In the genomic region with DNA sequence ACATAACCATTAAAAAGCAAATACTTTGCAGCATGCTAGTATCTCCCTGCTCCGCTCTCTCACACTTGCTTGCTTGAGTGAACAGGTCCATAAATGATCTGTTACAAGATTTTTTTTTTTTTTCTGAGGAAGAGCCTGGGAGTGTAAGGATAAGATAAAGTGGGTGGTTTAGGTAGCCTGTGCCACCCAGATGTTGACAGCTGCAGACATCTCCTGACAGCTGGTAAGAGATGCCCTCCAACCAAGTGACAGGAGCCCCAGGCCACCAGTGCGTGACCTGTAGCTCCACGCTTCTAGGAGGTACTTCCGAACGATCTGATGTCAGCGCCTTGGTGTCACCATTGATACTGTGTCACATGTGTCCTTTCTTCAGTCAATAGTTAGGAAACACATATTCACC, we compare ENCODE assay signal across 25 mouse cellular contexts.
DNase-seq lines count a peak whose midpoint lies in the region; ATAC-seq and TF ChIP-seq lines count a peak whose summit lies in the region.
"Had no signal": no experiment of that assay in that cellular context is flagged by ENCODE, and none has a peak within 500 bp of the region (broad histone marks: within the 10 kb centered on the region; RNA-seq: fewer than 3 reads in every experiment).

No protein-coding gene starts in this region.

- no peak for DNase-seq in MEL (ENCODE audit: low read depth, low spot score)
- no peak for DNase-seq in lung, postnatal 36 days
- DNase-seq: adrenal gland, adult 8-10 months; adrenal gland, postnatal 25 days; cerebellum, adult 18-20 months; cerebellum, adult 9-10 months; cerebellum, postnatal 14 days; gastrocnemius, adult 2 months; gastrocnemius, postnatal 14 days; heart, adult 18-20 months; heart, postnatal 14 days; heart, postnatal 4 days had no signal

- WGBS in liver, embryonic 12.5 days (ENCODE audit: insufficient replicate concordance), result 72% methylated on average over 6 of the region's 6 CpGs
- 54% methylated on average over 6 of the region's 6 CpGs for WGBS in liver, embryonic 15.5 days (ENCODE audit: insufficient replicate concordance)

- H3K9me3 ChIP-seq in MEL (replicated peaks; ENCODE audit: insufficient read depth, low read length), result no peaks in the 10 kb centered on the region
- H3K9me3 ChIP-seq in liver, embryonic 12.5 days (replicated peaks), result no peaks in the 10 kb centered on the region
- no peaks in the 10 kb centered on the region for H3K9me3 ChIP-seq in liver, embryonic 15.5 days (replicated peaks)
- H3K9me3 ChIP-seq: forebrain, embryonic 10.5 days; forebrain, embryonic 13.5 days; heart, embryonic 12.5 days; heart, embryonic 15.5 days had no signal

- H3K9ac ChIP-seq in MEL (ENCODE audit: control insufficient read depth, low read depth, low read length, poor library complexity, severe bottlenecking), result no peak overlapping the region
- no peak overlapping the region for H3K9ac ChIP-seq in liver, embryonic 12.5 days
- H3K9ac ChIP-seq in liver, embryonic 15.5 days, result no peak overlapping the region
- H3K9ac ChIP-seq: forebrain, embryonic 13.5 days; heart, embryonic 12.5 days; heart, embryonic 15.5 days; hindbrain, embryonic 14.5 days had no signal

- peaks cover 0 to 6% of the 10 kb centered on the region in 2 experiments; a peak in 2 of 4 replicates for H3K4me1 ChIP-seq in MEL (ENCODE audit: control insufficient read depth in 1 of 2, insufficient read depth in 2 of 2, low read length in 2 of 2)
- no peaks in the 10 kb centered on the region for H3K4me1 ChIP-seq in liver, embryonic 12.5 days
- H3K4me1 ChIP-seq in liver, embryonic 15.5 days (replicated peaks), result 0 out of 2 replicates have a peak, but pooled peaks cover 3% of the 10 kb centered on the region
- H3K4me1 ChIP-seq: forebrain, embryonic 10.5 days; forebrain, embryonic 13.5 days; heart, embryonic 12.5 days; heart, embryonic 15.5 days had no signal

- no peak overlapping the region for H3K4me2 ChIP-seq in liver, embryonic 12.5 days
- no peak overlapping the region for H3K4me2 ChIP-seq in liver, embryonic 15.5 days
- H3K4me2 ChIP-seq: forebrain, embryonic 13.5 days; heart, embryonic 12.5 days; heart, embryonic 15.5 days; hindbrain, embryonic 14.5 days had no signal

- no peaks in the 10 kb centered on the region for H3K79me2 ChIP-seq in MEL (ENCODE audit: control insufficient read depth, insufficient read depth, low read length, poor library complexity)

- no peaks in the 10 kb centered on the region for H3K27me3 ChIP-seq in MEL (ENCODE audit: control insufficient read depth in 1 of 2, insufficient read depth in 2 of 2, low read length in 2 of 2)
- no peaks in the 10 kb centered on the region for H3K27me3 ChIP-seq in liver, embryonic 12.5 days (replicated peaks)
- H3K27me3 ChIP-seq in liver, embryonic 15.5 days, result no peaks in the 10 kb centered on the region
- H3K27me3 ChIP-seq: forebrain, embryonic 13.5 days; heart, embryonic 12.5 days; heart, embryonic 15.5 days had no signal

- TF ChIP-seq EP300 in MEL (IDR thresholded peaks at IDR 0.05; ENCODE audit: low read depth in 1 of 2, low read length in 2 of 2), result no peak; a peak in 1 of 4 replicates

- TF ChIP-seq POLR2A in MEL (IDR thresholded peaks at IDR 0.05; ENCODE audit: control insufficient read depth in 1 of 2, insufficient read depth in 1 of 2, low read depth in 1 of 2, low read length in 2 of 2, poor library complexity in 1 of 2), result no peak

- no peak for TF ChIP-seq CTCF in MEL (IDR thresholded peaks at IDR 0.05 in 2 of 3, conservative IDR thresholded peaks at IDR 0.05 in 1 of 3; ENCODE audit: control insufficient read depth in 1 of 3, insufficient read depth in 1 of 3, low read depth in 2 of 3, low read length in 3 of 3, poor library complexity in 1 of 3, severe bottlenecking in 1 of 3)

- H3K4me3 ChIP-seq in MEL (ENCODE audit: control insufficient read depth in 1 of 2, insufficient read depth in 1 of 2, low read depth in 2 of 2, low read length in 2 of 2), result no peak overlapping the region
- no peak overlapping the region for H3K4me3 ChIP-seq in liver, embryonic 12.5 days
- H3K4me3 ChIP-seq in liver, embryonic 15.5 days (replicated peaks), result no peak overlapping the region
- H3K4me3 ChIP-seq: forebrain, embryonic 10.5 days; forebrain, embryonic 13.5 days; gastrocnemius, adult 2 months; heart, embryonic 12.5 days; heart, embryonic 15.5 days had no signal

- TF ChIP-seq RAD21 in MEL (IDR thresholded peaks at IDR 0.05; ENCODE audit: low read depth, low read length), result no peak

- no peak overlapping the region for H3K27ac ChIP-seq in MEL (ENCODE audit: control insufficient read depth, low read depth, low read length)
- H3K27ac ChIP-seq in liver, embryonic 12.5 days, result no peak overlapping the region
- H3K27ac ChIP-seq in liver, embryonic 15.5 days (replicated peaks), result no peak overlapping the region
- H3K27ac ChIP-seq: forebrain, embryonic 10.5 days; forebrain, embryonic 13.5 days; gastrocnemius, adult 2 months; heart, embryonic 15.5 days; hindbrain, embryonic 14.5 days; hindbrain, postnatal 0 days had no signal

- H3K36me3 ChIP-seq in MEL (ENCODE audit: control insufficient read depth in 1 of 2, insufficient read depth in 2 of 2, low read length in 2 of 2), result peaks cover 0 to 13% of the 10 kb centered on the region in 2 experiments; a peak in 2 of 4 replicates
- no peaks in the 10 kb centered on the region for H3K36me3 ChIP-seq in liver, embryonic 12.5 days
- no peaks in the 10 kb centered on the region for H3K36me3 ChIP-seq in liver, embryonic 15.5 days (replicated peaks)
- H3K36me3 ChIP-seq: forebrain, embryonic 10.5 days had no signal

- ATAC-seq in liver, embryonic 12.5 days, result peak; percentile 62
- peak; percentile 77 for ATAC-seq in liver, embryonic 15.5 days (ENCODE audit: insufficient read depth)
- ATAC-seq in megakaryocyte-erythroid progenitor cell, adult 5-6 weeks (replicated peaks; ENCODE audit: low FRiP score, low TSS enrichment, poor library complexity, severe bottlenecking), result peak; percentile 44; the same call in 1 of the 2 replicates
- ATAC-seq in cerebellum, adult (ENCODE audit: insufficient number of reproducible peaks, low FRiP score, low TSS enrichment), result no peak
- ATAC-seq: activated CD4-positive, CD25-positive, alpha-beta regulatory T cell, adult 4 months; CD4-positive, CD25-positive, alpha-beta regulatory T cell, adult 4 months; forebrain, embryonic 13.5 days; forebrain, embryonic 16.5 days; hindbrain, postnatal 0 days had no signal

TF ChIP-seq in MEL, 35 proteins besides CTCF, POLR2A, EP300 and RAD21:
- TF ChIP-seq KAT2A (conservative IDR thresholded peaks at IDR 0.05; ENCODE audit: low read depth, low read length), result no peak
- TF ChIP-seq ZNF384 (IDR thresholded peaks at IDR 0.05; ENCODE audit: low read depth, low read length), result peak; percentile 39; the same call in 1 of the 2 replicates
